8 mouse cellular contexts compared by ENCODE assay signal in genomic region chr9:86695199-86695817, GRCm38 (mm10). TPM values are rescaled to one million over a fixed set of nuclear protein-coding genes. Genes with fewer than 3 reads are reported as not detected.
DNase-seq lines count a peak whose midpoint lies in the region; ATAC-seq and TF ChIP-seq lines count a peak whose summit lies in the region.

No protein-coding gene starts in this region.

- DNase-seq in 3134 (ENCODE audit: extremely low read depth, insufficient read length, low spot score) (peak; percentile 78), MN1 (ENCODE audit: low spot score) (peak; percentile 54)
- DNase-seq in embryo, embryonic 10.5 days (ENCODE audit: low spot score), result peak; percentile 48
- DNase-seq in heart, adult 8-10 months (ENCODE audit: low spot score), result peak; percentile 13
- peak; percentile 49 for DNase-seq in kidney, adult 2 months
- DNase-seq in neural tube, embryonic 10.5 days (ENCODE audit: extremely low spot score, low spot score), result peak; percentile 65
- no peak for DNase-seq in spleen, postnatal 4 days (ENCODE audit: low spot score in 2 of 2)

- TF ChIP-seq POLR2A in kidney, adult 2 months (IDR thresholded peaks at IDR 0.05; ENCODE audit: low read depth, low read length), result no peak

- peaks cover 6% of the 10 kb centered on the region for H3K4me1 ChIP-seq in kidney, adult 2 months (ENCODE audit: control insufficient read depth, insufficient read depth, low read length)
- H3K4me1 ChIP-seq in liver, embryonic 15.5 days (replicated peaks), result peaks cover 9% of the 10 kb centered on the region

- H3K36me3 ChIP-seq in kidney, adult 2 months (ENCODE audit: control insufficient read depth, insufficient read depth, low read length), result no peaks in the 10 kb centered on the region
- H3K36me3 ChIP-seq in liver, embryonic 15.5 days (replicated peaks), result no peaks in the 10 kb centered on the region

- no peaks in the 10 kb centered on the region for H3K27me3 ChIP-seq in kidney, adult 2 months (replicated peaks; ENCODE audit: control insufficient read depth, insufficient read depth, low read length)
- H3K27me3 ChIP-seq in liver, embryonic 15.5 days, result peaks cover 20% of the 10 kb centered on the region

- peak overlapping the region; percentile 58 for H3K9ac ChIP-seq in liver, embryonic 15.5 days

- 3% methylated on average over 56 of the region's 56 CpGs for WGBS in kidney, adult 2 months
- 3% methylated on average over 42 of the region's 56 CpGs for WGBS in liver, embryonic 15.5 days (ENCODE audit: insufficient replicate concordance)

- no peak for TF ChIP-seq CTCF in kidney, adult 2 months (conservative IDR thresholded peaks at IDR 0.05; ENCODE audit: insufficient read depth, insufficient read length, low read depth, low read length)

- peak overlapping the region; percentile 85 for H3K4me2 ChIP-seq in liver, embryonic 15.5 days

- ATAC-seq in liver, embryonic 15.5 days (ENCODE audit: insufficient read depth), result peak; percentile 28; the same call in 1 of the 2 replicates

- peak overlapping the region; percentile 77 for H3K4me3 ChIP-seq in kidney, adult 2 months (ENCODE audit: insufficient read depth, low read depth, low read length)
- H3K4me3 ChIP-seq in liver, embryonic 15.5 days (replicated peaks), result peak overlapping the region; percentile 63

- peak overlapping the region; percentile 68 for H3K27ac ChIP-seq in kidney, adult 2 months (ENCODE audit: insufficient read depth, low read depth, low read length)
- no peak overlapping the region for H3K27ac ChIP-seq in liver, embryonic 15.5 days (replicated peaks)

- H3K9me3 ChIP-seq in liver, embryonic 15.5 days (replicated peaks), result no peaks in the 10 kb centered on the region

RNA-seq across cellular contexts. Expression of gene Me1, which starts 0.4 kb away (rescaled TPM):
- 100 to 1,000 TPM; 113 to 144 (median 120) TPM for total RNA-seq in heart, adult 8-10 months (2022)
- 150 and 153 TPM in 2 replicates for polyA plus RNA-seq in kidney, adult 2 months (2012; rRNA removed)
- polyA plus RNA-seq in liver, embryonic 15.5 days (2015; fragmentation: Nextera tagmentation; extraction: Ambion mirVana), result 4.5 and 4.7 TPM in 2 replicates

RNA-seq across cellular contexts. Expression of gene Prss35, which starts 48.1 kb away (rescaled TPM):
- 1 to 10 TPM in 1 of 4 experiments, under 1 TPM in 3; 0.08 to 1.7 (median 0.33) TPM for total RNA-seq in heart, adult 8-10 months (2022)
- polyA plus RNA-seq in kidney, adult 2 months (2012; rRNA removed), result 0.20 and 0.87 TPM in 2 replicates
- polyA plus RNA-seq in liver, embryonic 15.5 days (2015; fragmentation: Nextera tagmentation; extraction: Ambion mirVana), result 1.6 and 1.9 TPM in 2 replicates

Comparison
In these comparisons a context has a peak if more than half of its experiments do, and no peak if none do; other contexts are left out.
1. DNase-seq: peak in 3134 (single experiment), MN1 (single experiment), embryo, embryonic 10.5 days (single experiment), heart, adult 8-10 months (single experiment), kidney, adult 2 months (single experiment) and neural tube, embryonic 10.5 days (single experiment); none in spleen, postnatal 4 days (0 of 2).
2. RNA of gene Me1, which starts 0.4 kb away (polyA plus RNA-seq): 150 to 153 TPM in kidney, adult 2 months; 4.5 to 4.7 TPM in liver, embryonic 15.5 days; every median in the first group is over 10 times any median in the second.